Mouse (Mus musculus) cerebral cortex, adult 2 months (tissue): ENCODE results near the gene Psen1.

Experiments
- WGBS: fragments of 180-500 bp; shearing (Covaris S2); methylation state at CpG from one replicate; pipeline ENCODE4 v1.1.7; 2018; 5-methylcytosine and 5-hydroxymethylcytosine counted together

The Psen1 gene

DNA sequence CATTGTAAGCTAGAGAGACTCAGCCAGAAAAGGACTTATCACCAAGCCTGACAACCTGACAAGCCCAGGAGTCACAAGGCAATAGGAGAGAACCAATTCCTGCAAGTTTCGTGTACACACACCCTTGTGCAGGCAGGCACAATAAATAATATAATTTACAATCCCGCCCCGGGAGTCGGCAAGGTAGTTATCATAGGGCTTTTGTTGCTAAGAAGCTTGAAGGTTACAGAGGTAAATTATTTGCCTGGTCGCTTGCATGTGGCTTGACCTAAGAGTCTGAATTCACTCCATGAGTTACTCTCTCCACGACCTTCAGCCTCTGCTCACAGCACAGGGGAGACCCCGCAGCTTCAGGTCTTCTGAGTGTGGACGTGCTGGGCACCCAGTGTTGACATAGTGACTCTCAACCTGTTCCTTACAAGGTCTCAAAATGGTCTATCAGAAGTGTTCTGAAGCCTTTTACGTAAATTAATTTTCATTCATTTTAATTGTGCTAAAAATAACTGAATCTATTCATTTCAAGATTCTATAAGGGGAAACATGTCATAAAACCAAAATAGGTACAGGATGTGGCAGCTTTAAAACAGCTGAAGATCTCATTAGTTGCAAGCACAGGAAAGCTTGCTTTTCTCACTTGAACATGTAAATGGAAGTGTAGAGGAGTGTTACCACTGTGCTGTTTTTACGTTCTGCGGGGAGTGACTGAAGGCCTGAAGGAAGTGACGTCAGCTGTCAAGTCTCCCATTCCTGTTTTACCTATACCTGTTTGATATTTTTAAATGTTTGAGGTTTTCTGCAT lies 38.8 kb downstream of the Psen1 start:
- 74% methylated on average over 12 of the region's 12 CpGs for WGBS

DNA sequence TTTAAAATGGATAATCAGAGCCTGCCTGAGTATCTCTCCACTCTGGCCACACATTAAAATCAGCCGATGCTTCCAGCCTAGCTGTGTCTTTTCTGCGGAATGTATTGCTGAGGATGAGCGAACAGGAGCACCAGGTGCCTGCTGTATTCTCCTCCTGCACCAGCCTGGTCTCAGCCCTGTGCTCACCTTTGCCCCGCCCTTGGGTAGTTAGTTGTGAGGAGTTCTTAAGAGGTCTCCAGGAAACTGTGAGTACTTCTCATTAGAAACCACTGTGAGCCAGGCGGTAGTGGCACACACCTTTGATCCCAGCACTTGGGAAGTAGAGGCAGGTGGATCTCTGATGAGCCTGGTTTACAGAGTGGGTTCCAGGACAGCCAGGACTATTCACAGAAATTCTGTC lies 44.3 kb downstream of the Psen1 start:
- WGBS: 95% methylated on average over 5 of the region's 5 CpGs

DNA sequence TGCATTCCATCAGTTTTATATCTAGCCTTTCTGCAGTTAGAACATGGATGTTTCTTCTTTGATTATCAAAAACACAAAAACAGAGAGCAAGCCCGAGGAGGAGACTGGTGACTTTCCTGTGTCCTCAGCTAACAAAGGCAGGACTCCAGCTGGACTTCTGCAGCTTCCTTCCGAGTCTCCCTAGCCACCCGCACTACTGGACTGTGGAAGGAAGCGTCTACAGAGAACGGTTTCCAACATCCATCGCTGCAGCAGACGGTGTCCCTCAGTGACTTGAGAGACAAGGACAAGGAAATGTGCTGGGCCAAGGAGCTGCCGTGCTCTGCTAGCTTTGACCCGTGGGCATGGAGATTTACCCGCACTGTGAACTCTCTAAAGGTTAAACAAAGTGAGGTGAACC lies 46.1 kb downstream of the Psen1 start:
- 80% methylated on average over 10 of the region's 10 CpGs for WGBS

DNA sequence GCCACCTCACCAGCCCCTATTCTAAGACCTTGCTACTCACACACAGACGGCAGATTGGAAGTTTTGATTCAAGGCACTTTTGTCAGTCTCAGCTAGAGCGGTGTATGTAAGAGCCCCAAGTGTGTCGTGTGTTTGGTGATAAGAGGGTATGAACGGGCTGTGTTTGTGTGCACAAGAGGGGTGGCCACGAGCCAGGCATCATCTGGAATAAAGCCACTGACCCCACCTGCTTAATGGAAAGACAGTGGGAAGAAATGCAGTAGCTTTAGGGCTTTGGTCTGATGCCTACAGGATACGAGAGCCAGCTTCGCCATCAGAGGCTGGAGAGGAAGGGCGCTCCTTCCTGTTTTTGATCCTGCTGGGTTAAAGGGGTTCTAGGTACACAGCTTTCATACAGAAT lies 48.3 kb downstream of the Psen1 start:
- WGBS: 73% methylated on average over 8 of the region's 8 CpGs

DNA sequence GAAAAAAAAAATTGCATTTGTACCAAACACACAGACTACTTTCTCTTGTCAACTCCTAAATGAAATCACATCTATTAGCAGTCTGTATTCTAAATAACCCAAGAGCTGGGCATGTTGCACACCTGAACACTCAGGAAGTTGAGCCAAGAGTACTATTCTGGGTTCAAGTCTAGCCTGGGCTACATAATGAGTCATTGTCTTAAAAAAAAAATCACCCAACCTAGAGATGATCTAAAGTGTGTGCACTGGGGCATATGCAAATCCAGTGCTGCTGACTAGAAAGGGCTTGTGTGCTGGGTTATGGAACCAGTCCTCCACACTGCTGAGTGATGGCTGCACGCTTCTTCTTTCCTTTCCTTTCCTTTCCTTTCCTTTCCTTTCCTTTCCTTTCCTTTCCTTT lies 50.7 kb downstream of the Psen1 start:
- 94% methylated on average over 1 of the region's 1 CpGs for WGBS

DNA sequence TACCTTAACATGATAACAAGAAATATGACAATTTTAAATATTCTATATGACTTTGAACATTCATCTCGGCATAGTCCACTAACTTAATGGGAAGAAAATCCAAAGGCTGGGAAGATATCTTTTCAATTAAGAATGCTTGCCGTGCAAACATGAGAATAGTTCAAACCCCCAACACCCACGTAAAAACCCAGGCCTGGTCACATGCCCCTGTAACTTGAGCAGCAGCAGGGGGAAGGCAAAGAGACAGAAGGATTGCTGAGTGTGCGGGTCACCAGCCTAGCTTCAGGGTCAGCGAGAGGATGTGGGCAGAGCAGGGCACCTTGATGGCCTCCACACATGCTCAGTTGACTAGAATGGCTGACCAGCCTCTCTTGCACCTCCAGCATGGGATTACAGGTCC lies 53.8 kb downstream of the Psen1 start:
- WGBS: 87% methylated on average over 5 of the region's 5 CpGs

DNA sequence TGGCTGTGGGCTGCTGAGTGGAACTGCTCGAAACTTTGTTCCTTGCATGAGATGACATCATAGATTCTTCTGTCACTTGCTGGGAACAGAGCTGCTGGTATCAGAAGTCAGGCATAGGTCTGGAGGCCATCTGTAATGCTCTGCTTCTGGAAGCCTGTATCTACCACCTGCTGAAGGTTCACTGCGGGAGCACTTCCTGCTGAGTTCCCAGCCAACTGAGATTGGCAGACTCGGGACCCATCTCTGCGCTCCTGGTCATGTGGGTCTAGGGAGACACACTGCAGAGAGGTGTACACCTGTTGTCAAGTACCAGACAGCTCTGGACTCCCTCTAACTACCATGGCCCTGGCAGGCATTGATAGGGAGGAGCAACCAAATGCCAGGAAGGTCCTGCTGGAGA lies 54.9 kb downstream of the Psen1 start:
- WGBS: 54% methylated on average over 4 of the region's 4 CpGs

DNA sequence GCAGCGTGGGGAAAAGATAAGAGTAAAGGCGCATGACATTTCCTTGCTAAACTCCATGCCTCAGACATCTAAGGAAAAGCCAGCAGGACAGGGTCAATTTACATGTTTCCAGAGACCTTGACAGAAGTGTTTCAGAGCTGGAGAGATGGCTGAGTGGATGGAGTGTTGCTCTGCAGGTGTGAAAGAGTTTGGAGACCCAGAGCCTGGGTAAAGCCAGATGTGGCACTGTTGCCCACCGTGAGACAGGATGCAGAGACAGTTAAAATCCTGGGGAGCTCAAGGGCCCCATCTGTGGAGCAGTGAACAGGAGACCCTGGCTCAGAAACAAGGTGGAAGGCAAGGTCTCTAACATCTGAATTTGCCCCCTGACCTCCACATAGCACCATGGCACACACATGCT lies 55.8 kb downstream of the Psen1 start:
- WGBS: 85% methylated on average over 3 of the region's 3 CpGs

DNA sequence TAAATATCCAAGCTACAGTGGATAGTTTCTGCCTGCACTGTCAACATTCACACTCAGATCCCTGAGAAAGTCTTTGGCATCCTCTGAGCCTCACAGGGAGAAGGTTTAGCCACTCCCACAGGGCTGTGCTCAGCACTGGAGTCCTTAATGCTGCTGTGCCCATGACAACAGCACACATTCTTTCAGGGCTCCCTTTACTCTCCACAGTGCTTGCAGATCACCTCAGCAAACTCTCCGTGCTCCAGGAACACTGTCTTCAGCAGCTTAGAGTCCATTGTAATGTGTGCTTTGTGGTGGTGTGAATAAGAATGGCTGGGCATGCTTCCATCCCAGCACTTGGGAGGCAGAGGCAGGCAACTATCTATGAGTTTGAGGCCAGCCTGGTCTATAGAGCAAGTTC lies 61.2 kb downstream of the Psen1 start:
- WGBS: 52% methylated on average over 1 of the region's 1 CpGs

DNA sequence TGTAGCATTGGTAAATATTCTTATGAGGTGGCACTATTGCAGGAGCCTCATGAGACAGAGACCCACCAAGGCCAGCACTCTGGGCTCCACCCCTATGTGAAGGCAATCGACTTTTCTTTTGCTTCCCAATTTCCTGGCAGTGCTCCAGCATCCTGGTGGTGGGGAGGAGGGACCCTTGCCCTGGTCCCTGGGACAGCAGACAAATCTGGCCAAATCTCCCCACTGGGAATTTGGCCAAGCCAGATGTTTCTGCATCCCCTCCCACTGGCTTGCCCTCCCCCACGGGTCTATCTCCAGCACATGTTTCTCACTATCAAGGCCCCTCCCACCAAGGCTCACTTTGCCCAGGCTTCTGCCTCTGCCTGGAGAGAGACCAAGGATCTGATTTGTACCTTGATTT lies 64.5 kb downstream of the Psen1 start:
- 23% methylated on average over 2 of the region's 2 CpGs for WGBS

DNA sequence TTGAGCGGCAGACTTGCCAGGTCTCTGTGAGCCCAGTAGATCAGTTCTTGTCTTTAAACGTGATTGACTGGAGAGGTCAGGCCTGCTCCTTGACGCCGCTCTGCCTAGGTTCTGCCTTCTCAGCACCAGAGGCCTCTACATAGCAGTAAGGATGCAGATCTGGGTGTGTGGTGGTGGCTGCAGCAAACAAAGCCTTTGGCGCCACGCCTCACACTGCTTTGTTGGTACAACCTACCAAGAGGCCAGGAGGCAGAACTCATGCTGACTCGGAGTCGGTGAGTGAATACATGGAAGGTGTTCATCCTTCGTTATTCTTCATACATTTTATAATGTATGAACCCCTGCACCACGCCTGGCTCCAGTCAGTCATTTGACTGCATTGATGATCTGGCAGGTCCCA lies 70.8 kb downstream of the Psen1 start:
- 89% methylated on average over 10 of the region's 10 CpGs for WGBS

DNA sequence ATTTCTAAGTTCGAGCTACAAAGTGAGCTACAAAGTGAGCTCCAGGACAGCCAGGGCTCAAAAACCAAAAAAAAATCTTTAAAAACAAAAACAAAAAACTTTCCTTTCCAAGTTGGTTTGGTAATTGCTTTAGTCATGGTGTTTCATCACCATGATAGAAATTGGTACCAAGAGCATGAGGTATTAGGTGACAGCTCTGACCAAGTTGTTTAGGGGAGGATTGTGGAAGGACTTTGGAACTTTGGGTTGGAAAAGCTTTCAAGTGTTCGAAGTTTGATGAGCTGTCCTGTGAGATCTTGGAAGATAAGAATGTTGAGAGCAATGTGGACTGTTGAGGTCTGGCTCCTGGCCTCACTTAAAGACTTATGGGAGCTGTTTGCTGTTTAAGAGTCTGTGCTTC lies 72.2 kb downstream of the Psen1 start:
- WGBS: 96% methylated on average over 2 of the region's 2 CpGs

DNA sequence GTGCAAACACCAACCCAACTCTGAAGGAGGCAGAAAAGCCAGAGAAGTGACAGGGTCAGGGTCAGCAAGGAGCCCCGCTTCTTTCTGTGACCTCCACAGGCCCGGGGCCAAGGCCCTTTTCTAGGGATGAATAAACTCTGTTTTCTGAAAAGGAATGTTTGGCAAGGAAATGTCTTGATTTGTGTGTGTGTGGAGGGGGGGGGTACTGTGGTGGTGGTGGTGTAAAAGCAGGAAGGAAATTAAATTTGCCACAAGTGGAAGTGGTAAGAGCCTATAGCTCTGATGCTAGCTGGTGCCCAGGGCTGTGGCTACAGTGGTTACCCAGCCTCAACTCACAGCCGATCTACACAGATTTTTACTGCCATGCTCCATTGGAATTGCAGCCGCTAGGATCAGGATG lies 74.8 kb downstream of the Psen1 start:
- 39% methylated on average over 4 of the region's 4 CpGs for WGBS

DNA sequence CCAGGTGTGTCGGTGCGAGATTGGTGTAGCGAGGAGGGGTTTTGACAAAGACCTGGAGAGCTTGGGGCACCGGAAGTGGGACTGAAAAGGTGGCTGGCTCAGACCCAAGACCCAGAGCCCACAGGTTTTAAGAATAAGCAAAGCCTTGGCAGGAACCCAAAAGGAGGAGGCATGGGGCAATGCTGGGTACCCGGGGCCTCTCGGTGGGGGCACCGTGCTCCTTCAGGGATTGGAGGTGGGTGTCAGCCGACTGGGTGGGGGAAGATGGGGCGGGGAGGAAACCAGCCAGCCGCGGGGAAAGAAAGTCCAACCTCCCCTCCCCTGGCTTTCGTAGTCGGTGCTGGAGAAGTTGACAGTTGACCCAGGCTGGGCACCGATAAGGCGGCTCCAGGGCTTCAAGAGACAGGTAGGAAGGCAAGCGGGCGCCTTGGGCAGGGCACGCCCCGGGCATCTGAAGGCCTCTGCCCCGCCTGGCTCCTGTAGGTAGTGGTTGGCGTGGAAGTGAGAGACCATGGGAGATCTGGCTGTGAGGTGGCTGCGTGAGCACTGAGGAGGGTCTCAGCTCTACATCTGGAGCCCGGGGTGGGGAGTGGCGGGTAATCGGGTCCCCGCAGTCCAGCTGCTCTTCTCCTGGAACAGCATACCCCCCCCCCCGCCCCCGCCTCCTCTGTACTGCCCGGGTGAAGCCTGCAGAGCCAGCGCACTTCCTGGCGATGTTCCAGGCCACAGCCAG lies 75.5 kb downstream of the Psen1 start, which contains the start of gene Papln:
Papln (plus strand) TSS at position 324 of the 733 bp plus-strand sequence.
- 11% methylated on average over 31 of the region's 31 CpGs for WGBS

DNA sequence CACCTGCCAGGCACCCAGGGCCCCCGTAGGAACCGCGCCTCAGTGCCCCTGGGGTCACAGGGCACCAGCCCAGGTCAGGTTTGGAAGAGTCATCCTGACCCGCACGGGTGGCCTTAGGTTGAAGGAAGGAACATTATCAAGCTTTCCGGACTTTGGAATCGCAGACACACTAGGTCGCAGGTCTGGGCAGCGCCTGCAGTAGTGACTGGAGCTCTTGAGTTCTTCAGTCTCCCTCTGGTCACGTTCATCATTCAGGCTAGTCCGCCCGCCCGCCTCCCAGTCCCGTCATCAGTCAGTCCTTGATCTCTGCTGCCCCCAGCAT lies 76.1 kb downstream of the Psen1 start:
- WGBS: 19% methylated on average over 14 of the region's 14 CpGs

DNA sequence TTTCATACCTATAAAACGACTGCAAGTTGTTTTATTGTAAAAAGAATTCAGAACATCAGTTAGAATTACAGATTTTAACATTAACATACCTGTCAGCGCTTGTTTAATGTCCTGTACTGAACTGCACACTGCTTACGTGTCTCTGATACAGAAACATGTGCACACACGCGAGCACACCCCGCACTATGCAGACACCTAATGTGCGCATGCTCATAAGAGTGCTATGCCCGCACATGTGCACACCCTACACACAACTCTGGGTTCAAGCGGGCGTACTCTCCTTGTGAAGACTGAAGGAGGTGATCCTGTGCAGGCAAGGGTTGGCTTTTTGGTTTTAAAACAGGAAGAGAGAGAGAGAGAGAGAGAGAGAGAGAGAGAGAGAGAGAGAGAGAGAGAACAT lies 76.6 kb downstream of the Psen1 start:
- 78% methylated on average over 10 of the region's 10 CpGs for WGBS

DNA sequence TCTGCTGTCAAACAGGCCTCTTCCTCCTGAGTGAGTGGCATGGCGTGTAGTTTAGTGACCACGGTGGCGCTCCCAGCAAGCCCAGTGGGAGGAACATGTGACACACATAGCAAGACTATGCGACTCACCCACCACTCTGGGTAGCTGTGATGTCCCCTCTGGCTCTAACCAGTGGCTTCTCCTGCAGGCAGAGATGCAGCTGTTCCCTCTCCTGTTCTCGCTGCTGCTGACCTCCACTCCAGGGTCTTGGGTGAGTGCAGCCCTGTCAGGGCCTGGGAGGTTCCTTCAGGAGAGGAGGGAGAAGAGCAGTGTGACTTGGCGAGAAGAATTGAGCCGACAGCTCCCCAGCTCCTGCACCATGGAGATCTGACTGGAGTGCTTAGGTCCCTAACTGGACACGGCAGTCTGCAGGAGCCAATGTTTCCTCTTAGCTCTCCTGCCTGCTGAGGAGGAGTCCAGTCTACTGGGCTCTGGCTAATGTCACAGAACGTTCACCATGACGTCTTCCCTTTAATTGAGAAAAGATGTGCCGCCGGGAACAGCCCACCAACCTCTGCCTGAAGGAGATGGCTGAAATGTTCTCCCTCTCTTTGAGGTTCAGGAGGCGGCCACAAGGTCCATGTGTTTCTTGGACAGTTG lies 78.1 kb downstream of the Psen1 start:
- WGBS: 90% methylated on average over 13 of the region's 13 CpGs

DNA sequence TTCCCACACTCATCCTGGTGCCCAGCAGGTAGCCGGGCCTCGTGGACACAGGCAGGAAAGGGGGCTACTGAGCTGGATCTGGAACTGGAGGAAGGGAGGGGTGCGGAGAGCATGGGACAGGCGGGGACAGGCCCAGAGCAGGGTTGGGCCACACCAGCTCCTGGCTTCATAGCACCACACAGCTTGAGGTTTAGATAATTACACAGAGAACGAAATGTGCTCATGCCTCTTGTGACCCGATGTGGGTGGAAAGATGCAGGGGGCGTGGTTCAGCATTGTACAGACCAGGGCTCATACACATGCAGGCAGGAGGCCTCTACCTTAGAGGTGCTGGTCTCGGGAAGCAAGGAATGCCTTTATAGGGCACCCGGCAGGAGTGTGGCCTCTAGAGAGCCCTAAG lies 79.9 kb downstream of the Psen1 start:
- WGBS: 82% methylated on average over 9 of the region's 9 CpGs

DNA sequence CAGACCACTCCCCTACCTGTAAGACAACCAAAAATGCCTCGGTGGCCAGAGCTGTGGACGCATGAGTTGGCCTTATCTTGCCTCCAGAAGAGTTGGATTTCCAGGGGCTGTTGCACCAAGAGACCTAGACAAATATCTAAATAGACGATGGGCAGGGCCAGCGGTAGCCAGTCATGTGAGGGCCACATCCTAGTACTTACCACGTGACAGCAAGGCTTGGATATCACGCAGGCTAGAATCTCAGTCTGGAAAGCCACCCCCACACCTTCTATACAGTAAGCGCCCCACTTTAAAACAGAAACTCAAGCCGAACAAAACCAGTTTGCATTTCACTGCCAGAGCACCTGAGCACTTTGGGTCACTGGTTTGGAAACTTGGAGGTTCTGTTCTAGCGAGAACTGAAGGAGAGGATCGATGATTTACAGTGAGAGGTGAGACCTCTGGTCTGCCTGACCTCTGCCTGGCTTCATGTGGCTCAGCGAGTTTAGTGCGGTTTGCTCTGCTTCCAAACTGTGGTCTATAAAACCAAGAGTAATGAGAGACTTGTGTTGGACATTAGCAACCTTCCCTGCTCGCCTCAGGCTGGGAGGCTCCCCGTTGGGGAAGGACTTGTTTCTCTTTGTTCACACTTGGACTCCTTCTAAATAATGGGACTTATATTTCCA lies 80.4 kb downstream of the Psen1 start:
- 83% methylated on average over 14 of the region's 14 CpGs for WGBS

DNA sequence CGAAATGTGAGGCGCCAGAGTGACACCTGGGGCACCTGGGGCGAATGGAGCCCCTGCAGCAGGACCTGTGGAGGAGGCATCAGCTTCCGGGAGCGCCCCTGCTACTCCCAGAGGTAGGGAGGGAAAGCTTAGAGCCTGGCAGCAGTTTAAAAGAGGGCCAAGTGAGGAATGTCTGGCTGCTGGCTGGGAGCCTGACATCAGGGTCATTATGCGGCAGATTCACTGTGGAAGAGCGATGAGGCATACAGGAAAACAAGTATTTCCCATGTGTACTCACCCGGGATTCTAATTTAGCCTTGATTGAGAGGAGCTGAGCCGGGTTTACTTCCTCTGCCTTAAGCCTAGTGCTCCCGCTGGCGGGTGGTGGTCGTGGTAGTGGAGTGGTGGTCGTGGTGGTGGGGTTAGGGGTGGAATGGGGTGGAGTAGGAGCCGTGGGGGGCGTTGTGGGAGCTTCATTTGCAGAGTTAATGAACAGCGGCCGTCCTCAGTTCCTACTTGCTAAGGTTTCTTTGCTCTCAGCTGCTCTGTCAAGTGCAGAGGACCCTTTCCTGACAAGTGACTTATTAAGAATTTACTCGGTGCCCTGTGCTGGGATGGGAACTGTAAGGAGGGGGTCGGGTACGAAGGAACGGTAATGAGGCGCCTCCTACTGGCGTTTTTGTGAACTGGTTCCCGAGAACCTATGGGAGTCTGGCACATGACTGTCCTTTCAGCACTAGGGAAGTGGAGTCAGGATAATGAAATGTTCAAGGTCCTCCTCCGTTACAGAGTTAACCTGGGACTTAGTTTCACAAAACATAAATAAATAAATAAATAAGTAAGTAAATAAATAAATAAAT lies 82.7 kb downstream of the Psen1 start:
- 14% methylated on average over 25 of the region's 25 CpGs for WGBS

DNA sequence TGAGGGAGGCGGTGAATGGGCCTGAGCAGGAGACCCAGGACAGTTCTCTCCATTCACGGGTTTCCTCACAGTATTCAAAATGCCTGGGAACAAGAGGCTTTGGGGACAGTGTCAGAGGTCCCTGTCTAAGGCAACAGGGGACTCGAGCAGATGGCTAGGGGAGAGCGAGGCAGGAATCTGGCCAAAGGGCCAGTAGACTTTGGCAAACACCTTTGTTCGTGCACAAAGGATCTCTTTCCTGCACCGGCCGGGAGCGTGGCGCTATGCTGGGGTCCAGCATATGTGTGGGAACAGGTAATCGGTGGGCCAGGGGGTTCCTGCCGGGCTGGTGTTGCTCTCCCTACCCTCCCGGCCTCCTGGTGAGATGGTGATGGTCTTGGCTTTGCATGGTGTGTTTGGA lies 87.7 kb downstream of the Psen1 start:
- 88% methylated on average over 12 of the region's 12 CpGs for WGBS

DNA sequence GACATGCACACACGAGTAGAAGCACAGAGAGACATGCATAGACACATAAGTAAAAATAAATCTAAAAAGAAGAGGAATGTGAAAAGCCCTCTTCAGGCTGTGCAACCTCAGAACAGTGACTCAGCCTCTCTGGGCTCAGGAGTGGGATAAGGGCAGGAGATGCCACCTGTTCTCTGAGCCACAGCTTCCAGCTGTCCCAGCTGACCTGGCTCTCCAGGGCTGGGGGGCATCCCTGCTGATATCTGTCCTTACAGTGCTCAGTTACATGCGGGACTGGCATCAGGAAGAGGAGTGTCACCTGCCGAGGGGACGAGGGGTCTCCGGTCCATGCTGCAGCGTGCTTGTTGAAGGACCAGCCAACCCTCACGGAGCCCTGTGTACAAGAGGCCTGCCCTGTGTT lies 88.8 kb downstream of the Psen1 start:
- WGBS: 88% methylated on average over 7 of the region's 7 CpGs
